In the genomic region with DNA sequence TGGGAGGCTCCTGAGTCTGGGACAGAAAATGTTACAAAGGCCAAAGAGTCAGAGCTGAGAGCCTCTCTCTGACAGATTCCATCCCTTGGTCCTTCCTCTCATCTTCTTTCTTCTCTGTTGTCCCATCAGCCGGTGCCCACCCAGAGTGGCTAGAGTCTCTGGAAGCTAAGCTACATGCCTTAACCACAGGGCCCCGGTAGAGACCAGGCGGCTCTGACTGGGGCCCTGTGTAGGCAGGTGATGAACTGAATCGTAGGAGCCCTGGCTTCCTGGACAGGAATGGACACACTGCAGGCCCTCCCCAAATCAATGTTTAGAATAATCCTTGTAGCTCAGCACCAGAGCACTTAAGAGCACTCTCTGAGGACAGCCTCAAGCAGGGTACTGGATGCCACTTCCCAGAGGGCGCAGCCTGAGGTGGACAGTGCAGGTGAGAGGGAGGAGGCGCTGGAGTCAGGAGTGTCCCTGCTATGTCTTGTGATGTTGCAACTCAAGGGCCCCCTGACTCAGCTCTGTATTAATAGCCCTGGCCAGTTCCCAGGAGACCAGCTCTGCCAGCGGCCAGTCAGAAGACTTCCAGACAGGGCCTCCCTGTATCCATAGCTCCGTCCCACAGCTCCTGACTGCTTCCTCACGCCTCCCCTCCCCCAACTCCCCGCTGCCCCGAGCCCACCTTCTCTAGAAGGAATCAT, we compare ENCODE assay signal across 10 mouse cellular contexts. TPM values are rescaled to one million over a fixed set of nuclear protein-coding genes. Genes with fewer than 3 reads are reported as not detected.
DNase-seq lines count a peak whose midpoint lies in the region; ATAC-seq lines count a peak whose summit lies in the region.
"Had no signal": no experiment of that assay in that cellular context is flagged by ENCODE, and none has a peak within 500 bp of the region (broad histone marks: within the 10 kb centered on the region; RNA-seq: fewer than 3 reads in every experiment).

No protein-coding gene starts in this region.

- peak overlapping the region; percentile 53; the same call in 1 of the 2 replicates for H3K9ac ChIP-seq in liver, embryonic 11.5 days (ENCODE audit: low read depth, low read length)
- H3K9ac ChIP-seq in embryonic facial prominence, embryonic 13.5 days, result 0 out of 2 replicates have a peak overlapping the region, but pooled peaks have one; percentile 46
- H3K9ac ChIP-seq in heart, embryonic 11.5 days (ENCODE audit: low read depth, low read length), result peak overlapping the region; percentile 66
- peak overlapping the region; percentile 87 for H3K9ac ChIP-seq in liver, embryonic 13.5 days
- no peak overlapping the region for H3K9ac ChIP-seq in kidney, embryonic 14.5 days (ENCODE audit: low read depth, low read length)
- H3K9ac ChIP-seq: hindbrain, embryonic 14.5 days had no signal

- H3K4me2 ChIP-seq in liver, embryonic 11.5 days, result no peak overlapping the region; the same call in 1 of the 2 replicates
- no peak overlapping the region for H3K4me2 ChIP-seq in embryonic facial prominence, embryonic 13.5 days
- peak overlapping the region; percentile 40 for H3K4me2 ChIP-seq in heart, embryonic 11.5 days
- H3K4me2 ChIP-seq in liver, embryonic 13.5 days, result peak overlapping the region; percentile 0; the same call in 1 of the 2 replicates
- H3K4me2 ChIP-seq in kidney, embryonic 14.5 days (replicated peaks; ENCODE audit: low read depth, low read length), result no peak overlapping the region
- H3K4me2 ChIP-seq: hindbrain, embryonic 14.5 days had no signal

- H3K36me3 ChIP-seq in liver, embryonic 11.5 days (ENCODE audit: control insufficient read depth, insufficient read depth, low read length), result no peaks in the 10 kb centered on the region
- H3K36me3 ChIP-seq in embryonic facial prominence, embryonic 13.5 days, result no peaks in the 10 kb centered on the region
- no peaks in the 10 kb centered on the region for H3K36me3 ChIP-seq in heart, embryonic 11.5 days (ENCODE audit: control insufficient read depth, insufficient read depth, low read length)
- H3K36me3 ChIP-seq in liver, embryonic 13.5 days, result no peaks in the 10 kb centered on the region
- H3K36me3 ChIP-seq in kidney, embryonic 14.5 days (ENCODE audit: control insufficient read depth, insufficient read depth, low read length), result no peaks in the 10 kb centered on the region

- 54% methylated on average over 11 of the region's 11 CpGs for WGBS in liver, embryonic 11.5 days
- WGBS in embryonic facial prominence, embryonic 13.5 days, result 59% methylated on average over 11 of the region's 11 CpGs
- WGBS in heart, embryonic 11.5 days (ENCODE audit: insufficient replicate concordance), result 36% methylated on average over 11 of the region's 11 CpGs
- WGBS in liver, embryonic 13.5 days (ENCODE audit: insufficient replicate concordance), result 60% methylated on average over 11 of the region's 11 CpGs
- WGBS in kidney, embryonic 14.5 days, result 57% methylated on average over 11 of the region's 11 CpGs

- H3K4me1 ChIP-seq in liver, embryonic 11.5 days (replicated peaks; ENCODE audit: control insufficient read depth, insufficient read depth, low read length), result peaks cover 59% of the 10 kb centered on the region
- no peaks in the 10 kb centered on the region for H3K4me1 ChIP-seq in embryonic facial prominence, embryonic 13.5 days
- H3K4me1 ChIP-seq in heart, embryonic 11.5 days (ENCODE audit: control insufficient read depth, insufficient read depth, low read length), result peaks cover 47% of the 10 kb centered on the region
- peaks cover 94% of the 10 kb centered on the region for H3K4me1 ChIP-seq in liver, embryonic 13.5 days (replicated peaks)
- no peaks in the 10 kb centered on the region for H3K4me1 ChIP-seq in kidney, embryonic 14.5 days (ENCODE audit: control insufficient read depth, insufficient read depth, low read length)

- H3K27me3 ChIP-seq in liver, embryonic 11.5 days (replicated peaks; ENCODE audit: control insufficient read depth, insufficient read depth, low read length), result no peaks in the 10 kb centered on the region
- peaks cover 3% of the 10 kb centered on the region; the same call in 1 of the 2 replicates for H3K27me3 ChIP-seq in embryonic facial prominence, embryonic 13.5 days
- no peaks in the 10 kb centered on the region for H3K27me3 ChIP-seq in heart, embryonic 11.5 days (ENCODE audit: control insufficient read depth, insufficient read depth, low read length)
- H3K27me3 ChIP-seq in liver, embryonic 13.5 days, result no peaks in the 10 kb centered on the region
- H3K27me3 ChIP-seq in kidney, embryonic 14.5 days (ENCODE audit: control insufficient read depth, insufficient read depth, low read length), result no peaks in the 10 kb centered on the region

- no peak overlapping the region for H3K4me3 ChIP-seq in liver, embryonic 11.5 days (ENCODE audit: low read depth, low read length)
- no peak overlapping the region for H3K4me3 ChIP-seq in embryonic facial prominence, embryonic 13.5 days
- H3K4me3 ChIP-seq in heart, embryonic 11.5 days (ENCODE audit: low read depth, low read length), result no peak overlapping the region
- H3K4me3 ChIP-seq in liver, embryonic 13.5 days (replicated peaks), result no peak overlapping the region
- H3K4me3 ChIP-seq in kidney, embryonic 14.5 days (ENCODE audit: low read length), result no peak overlapping the region

- H3K9me3 ChIP-seq in liver, embryonic 11.5 days (ENCODE audit: control insufficient read depth, low read length), result no peaks in the 10 kb centered on the region
- H3K9me3 ChIP-seq in embryonic facial prominence, embryonic 13.5 days, result no peaks in the 10 kb centered on the region
- H3K9me3 ChIP-seq in heart, embryonic 11.5 days (replicated peaks; ENCODE audit: control insufficient read depth, low read length), result no peaks in the 10 kb centered on the region
- no peaks in the 10 kb centered on the region for H3K9me3 ChIP-seq in liver, embryonic 13.5 days (replicated peaks)
- H3K9me3 ChIP-seq in kidney, embryonic 14.5 days (ENCODE audit: control insufficient read depth, low read length), result no peaks in the 10 kb centered on the region

- ATAC-seq in liver, embryonic 11.5 days (replicated peaks; ENCODE audit: low FRiP score), result no peak
- no peak for ATAC-seq in embryonic facial prominence, embryonic 13.5 days (ENCODE audit: insufficient number of reproducible peaks, insufficient read depth, low FRiP score, low TSS enrichment, low read depth)
- 0 out of 2 replicates have a peak, but pooled peaks have one; percentile 9 for ATAC-seq in heart, embryonic 11.5 days (replicated peaks; ENCODE audit: insufficient number of reproducible peaks, low FRiP score, low TSS enrichment)
- ATAC-seq in liver, embryonic 13.5 days (ENCODE audit: low read depth), result no peak
- ATAC-seq in frontal cortex, adult (ENCODE audit: low TSS enrichment), result no peak
- ATAC-seq in kidney, embryonic 14.5 days (ENCODE audit: low FRiP score, low TSS enrichment), result no peak

- DNase-seq in liver, embryonic 11.5 days (ENCODE audit: low spot score), result no peak
- no peak for DNase-seq in liver
- DNase-seq in liver, embryonic 13.5 days, result no peak
- DNase-seq in thymus, postnatal 14 days, result no peak

- peak overlapping the region; percentile 100 for H3K27ac ChIP-seq in liver, embryonic 11.5 days (ENCODE audit: low read depth, low read length)
- H3K27ac ChIP-seq in embryonic facial prominence, embryonic 13.5 days, result 0 out of 2 replicates have a peak overlapping the region, but pooled peaks have one; percentile 7
- H3K27ac ChIP-seq in heart, embryonic 11.5 days (ENCODE audit: low read depth, low read length), result peak overlapping the region; percentile 99
- H3K27ac ChIP-seq in liver, embryonic 13.5 days, result peak overlapping the region; percentile 100
- H3K27ac ChIP-seq in kidney, embryonic 14.5 days (ENCODE audit: low read depth, low read length), result no peak overlapping the region
- H3K27ac ChIP-seq: hindbrain, embryonic 14.5 days; kidney, postnatal 0 days had no signal

RNA-seq across cellular contexts. Expression of gene Prrc2b, which starts 21.4 kb away (rescaled TPM):
- polyA plus RNA-seq in liver, embryonic 11.5 days (2014; fragmentation: Nextera tagmentation; extraction: Ambion mirVana), result 37.8 and 48.1 TPM in 2 replicates
- 44.8 and 57.7 TPM in 2 replicates for polyA plus RNA-seq in embryonic facial prominence, embryonic 13.5 days (2015; fragmentation: Nextera tagmentation; extraction: Ambion mirVana)
- polyA plus RNA-seq in heart, embryonic 11.5 days (2014; fragmentation: Nextera tagmentation; extraction: Ambion mirVana), result 39.3 and 40.6 TPM in 2 replicates
- 6.8 and 7.7 TPM in 2 replicates for polyA plus RNA-seq in liver, embryonic 13.5 days (2015; fragmentation: Nextera tagmentation; extraction: Ambion mirVana)
- 65.8 and 73.1 TPM in 2 replicates for polyA plus RNA-seq in kidney, embryonic 14.5 days (2014; fragmentation: Nextera tagmentation; extraction: Ambion mirVana)

RNA-seq across cellular contexts. Expression of gene Plpp7, which starts 34.2 kb away (rescaled TPM):
- polyA plus RNA-seq in liver, embryonic 11.5 days (2014; fragmentation: Nextera tagmentation; extraction: Ambion mirVana), result 5.3 TPM in 2 replicates
- 5.7 and 6.2 TPM in 2 replicates for polyA plus RNA-seq in embryonic facial prominence, embryonic 13.5 days (2015; fragmentation: Nextera tagmentation; extraction: Ambion mirVana)
- 10.0 and 11.7 TPM in 2 replicates for polyA plus RNA-seq in heart, embryonic 11.5 days (2014; fragmentation: Nextera tagmentation; extraction: Ambion mirVana)
- polyA plus RNA-seq in liver, embryonic 13.5 days (2015; fragmentation: Nextera tagmentation; extraction: Ambion mirVana), result 2.0 and 2.2 TPM in 2 replicates
- 4.0 and 5.5 TPM in 2 replicates for polyA plus RNA-seq in kidney, embryonic 14.5 days (2014; fragmentation: Nextera tagmentation; extraction: Ambion mirVana)

RNA-seq across cellular contexts. Expression of gene Fam78a, which starts 44.9 kb away (rescaled TPM):
- 19.2 and 19.8 TPM in 2 replicates for polyA plus RNA-seq in liver, embryonic 11.5 days (2014; fragmentation: Nextera tagmentation; extraction: Ambion mirVana)
- 1.9 and 2.1 TPM in 2 replicates for polyA plus RNA-seq in embryonic facial prominence, embryonic 13.5 days (2015; fragmentation: Nextera tagmentation; extraction: Ambion mirVana)
- polyA plus RNA-seq in heart, embryonic 11.5 days (2014; fragmentation: Nextera tagmentation; extraction: Ambion mirVana), result 43.1 and 43.7 TPM in 2 replicates
- polyA plus RNA-seq in liver, embryonic 13.5 days (2015; fragmentation: Nextera tagmentation; extraction: Ambion mirVana), result 10.6 and 13.0 TPM in 2 replicates
- 1.2 and 1.7 TPM in 2 replicates for polyA plus RNA-seq in kidney, embryonic 14.5 days (2014; fragmentation: Nextera tagmentation; extraction: Ambion mirVana)

Comparison
In these comparisons a context has a peak if more than half of its experiments do, and no peak if none do; other contexts are left out.
1. H3K4me2 ChIP-seq: peak in heart, embryonic 11.5 days (single experiment) and liver, embryonic 13.5 days (single experiment); none in liver, embryonic 11.5 days (single experiment), embryonic facial prominence, embryonic 13.5 days (single experiment) and kidney, embryonic 14.5 days (single experiment).